Mouse (Mus musculus) Patski (cell line): ENCODE data around the gene Fbxo6. TPM values are rescaled to one million over a fixed set of nuclear protein-coding genes. Genes with fewer than 3 reads are reported as not detected.

ENCODE experiments used
- ATAC-seq: fragments of 100-300 bp; one replicate; pipeline ENCODE4 v1.8.0; 2021
- CTCF ChIA-PET: fragments of 350-600 bp; sonication (Branson Sonifier 250); formaldehyde crosslinking; loops from one replicate; lab custom pipeline; 2022; ENCODE audit warnings: inconsistent platforms; lab: Charles Lee
- POLR2A ChIA-PET: fragments of 350-600 bp; sonication (Branson Sonifier 250); formaldehyde crosslinking; loops from one replicate; lab custom pipeline; 2022; ENCODE audit warnings: antibody characterized with exemption, inconsistent platforms; lab: Charles Lee
- DNase-seq: peaks from one replicate; pipeline ENCODE4 v3.0.0-alpha.2; 2011; ENCODE audit warnings: low read depth, low spot score
- H3K27me3 ChIP-seq: fragments of 371-371 bp; one replicate; pipeline ENCODE4 v1.5.1; 2021
- CTCF ChIP-seq: fragments of 100-300 bp; IDR thresholded peaks from one replicate; pipeline ENCODE4 v1.5.1; 2021
- in situ Hi-C: fragments of 300-500 bp; cut with MboI; formaldehyde crosslinking; loops from 3 replicates; pipeline ENCODE4 v1.11.1; 2018; ENCODE audit warnings: low pct_unique_long_range_greater_than_20kb, mixed read lengths
- polyA plus RNA-seq: library from polyadenylated mRNA; unstranded; gene quantifications from one replicate; pipeline ENCODE4 v1.2.3, GENCODE M21; 2021

Gene Fbxo6
- polyA plus RNA-seq, 1 experiment from 2014 or later = 68.4 TPM

- no peaks in the 10 kb centered on the region for H3K27me3 ChIP-seq
- peak; percentile 47 for ATAC-seq
- POLR2A ChIA-PET = interaction anchor here (0.9 kb wide), 1 partner anchor 59 kb away, joined by 3 read pairs; the partner anchor contains the start of genes Fbxo2 and Fbxo44
- TF ChIP-seq CTCF = peak; percentile 72
- no peak for DNase-seq
- CTCF ChIA-PET = interaction anchor here (1.6 kb wide), 1 partner anchor 65 kb away, joined by 3 read pairs; no protein-coding TSS in a partner anchor
- in situ Hi-C loops = no loop called here
Observed at GRCm38 (mm10) chr4:148101801-148102527, 50.0 kb downstream of the Fbxo6 start.

GRCm38 (mm10) chr4:148098666-148099065 is 53.3 kb downstream of the Fbxo6 start:
- ChIA-PET POLR2A (no interaction called here), CTCF (no interaction called here)
- in situ Hi-C loops = no loop called here
- DNase-seq (no peak), ATAC-seq (no peak)
- TF ChIP-seq CTCF = no peak
- H3K27me3 ChIP-seq = no peaks in the 10 kb centered on the region

GRCm38 (mm10) chr4:148097936-148098335 is 54.0 kb downstream of the Fbxo6 start:
- ATAC-seq = no peak

More at GRCm38 (mm10) chr4:148097936-148098335, 54.0 kb downstream of the Fbxo6 start:
- TF ChIP-seq CTCF = no peak
- ChIA-PET POLR2A (no interaction called here), CTCF (no interaction called here)
- in situ Hi-C loops = no loop called here
- no peaks in the 10 kb centered on the region for H3K27me3 ChIP-seq
- no peak for DNase-seq

Other genes with a start within 250 kb of the Fbxo6 start
- 52.4 TPM for gene Mfn2, start 247.4 kb downstream of the Fbxo6 start, polyA plus RNA-seq
- 39.3 TPM for gene Plod1, start 215.4 kb downstream of the Fbxo6 start, polyA plus RNA-seq
- gene 2510039O18Rik, start 211.2 kb downstream of the Fbxo6 start, polyA plus RNA-seq = 57.2 TPM
- 0.60 TPM for gene Nppb, start 166.4 kb downstream of the Fbxo6 start, polyA plus RNA-seq
- 0.31 TPM for gene Nppa, start 151.4 kb downstream of the Fbxo6 start, polyA plus RNA-seq
- gene Clcn6, start 113.3 kb downstream of the Fbxo6 start, polyA plus RNA-seq = 9.2 TPM
- gene Mthfr, start 113.1 kb downstream of the Fbxo6 start, polyA plus RNA-seq = 20.0 TPM
- 23.8 TPM for gene Agtrap, start 64.1 kb downstream of the Fbxo6 start, polyA plus RNA-seq
- gene Mad2l2, start 21.8 kb downstream of the Fbxo6 start, polyA plus RNA-seq = 46.0 TPM
- 0.30 TPM for gene Draxin, start 21.4 kb downstream of the Fbxo6 start, polyA plus RNA-seq
- gene Fbxo44, start 8.3 kb upstream of the Fbxo6 start, polyA plus RNA-seq = 29.7 TPM
- 20.9 TPM for gene Fbxo2, start 8.5 kb upstream of the Fbxo6 start, polyA plus RNA-seq
- 0.01 TPM for gene Disp3, start 135.8 kb upstream of the Fbxo6 start, polyA plus RNA-seq